Mouse (Mus musculus) heart, adult 2 months (tissue): ENCODE measurements around the gene Rpl10a.
A peak's percentile ranks its signal among the peaks of the same experiment; 100 is the strongest.

Source experiments
- CTCF ChIP-seq: fragments of 200-600 bp; IDR thresholded peaks from 2 replicates; pipeline ENCODE4 v1.8.1; 2022; ENCODE audit warnings: antibody characterized with exemption, mild to moderate bottlenecking, moderate library complexity
- EP300 ChIP-seq: fragments of 200-500 bp; IDR thresholded peaks from 2 replicates; pipeline ENCODE4 v1.6.1; 2011; ENCODE audit warnings: low read depth, low read length, control low read depth; ENCODE audit not compliant: insufficient read depth
- POLR2A ChIP-seq: fragments of 200-500 bp; IDR thresholded peaks from 2 replicates; pipeline ENCODE4 v1.6.1; 2011; ENCODE audit warnings: mild to moderate bottlenecking, low read depth, low read length, control low read depth; ENCODE audit not compliant: insufficient read depth

DNA sequence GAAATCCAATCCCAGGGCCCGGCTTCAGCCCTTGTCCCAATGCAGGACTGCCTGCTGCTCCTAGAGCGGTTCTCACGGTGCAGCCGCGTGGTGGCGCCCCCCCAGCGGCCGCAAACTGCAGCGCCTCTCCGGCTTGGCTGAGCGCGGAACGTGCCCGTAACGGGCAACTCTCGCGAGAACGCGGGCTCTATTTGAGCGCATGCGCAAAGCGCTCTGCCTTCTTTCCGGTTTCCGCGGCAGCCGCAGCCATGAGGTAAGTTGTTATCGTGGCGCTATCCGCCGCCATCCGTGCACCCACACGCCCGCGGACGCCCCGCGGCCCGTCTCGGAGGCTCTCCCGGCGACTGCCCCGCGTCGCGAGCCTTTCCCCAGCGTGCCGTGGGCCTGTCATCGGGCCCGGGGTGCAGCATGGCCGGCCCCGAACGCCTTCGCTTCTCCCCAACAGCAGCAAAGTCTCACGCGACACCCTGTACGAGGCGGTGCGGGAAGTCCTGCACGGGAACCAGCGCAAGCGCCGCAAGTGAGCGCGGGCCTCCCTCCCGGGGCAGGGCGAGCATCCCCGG is at the start of gene Rpl10a:
- TF ChIP-seq POLR2A = peak; percentile 96
- peak; percentile 59; the same call in 1 of the 2 replicates for TF ChIP-seq EP300
- peak; percentile 96 for TF ChIP-seq CTCF
